Mouse (Mus musculus) midbrain, embryonic 15.5 days (tissue): ENCODE measurements at regions not wholly inside any gene's neighbourhood (a gene's known extent, or its start where the extent isn't known, plus 50 kb on each side); places are given as distances from the start of the nearest gene placed in this dataset.

Experiments
- ATAC-seq: fragments of 200-750 bp; cut with Nextera tagmentation; replicated peaks from 2 replicates; pipeline ENCODE4 v1.8.0; 2017; ENCODE audit warnings: moderate TSS enrichment
- H3K27ac ChIP-seq: fragments of 300-500 bp; sonication (generic); 2 replicates; pipeline ENCODE4 v1.5.1; 2015; ENCODE audit warnings: mild to moderate bottlenecking, inconsistent platforms
- H3K27me3 ChIP-seq: fragments of 300-500 bp; sonication (generic); replicated peaks from 2 replicates; pipeline ENCODE4 v1.6.1; 2015; ENCODE audit warnings: inconsistent platforms
- H3K36me3 ChIP-seq: fragments of 300-500 bp; sonication (generic); replicated peaks from 2 replicates; pipeline ENCODE4 v1.6.1; 2015; ENCODE audit warnings: inconsistent platforms
- H3K4me1 ChIP-seq: fragments of 300-500 bp; sonication (generic); 2 replicates; pipeline ENCODE4 v1.6.1; 2015; ENCODE audit warnings: inconsistent platforms
- H3K4me2 ChIP-seq: fragments of 300-500 bp; sonication (generic); 2 replicates; pipeline ENCODE4 v1.6.1; 2015; ENCODE audit warnings: inconsistent platforms, mild to moderate bottlenecking, moderate library complexity
- H3K4me3 ChIP-seq: fragments of 300-500 bp; sonication (generic); 2 replicates; pipeline ENCODE4 v1.5.1; 2015; ENCODE audit warnings: mild to moderate bottlenecking, inconsistent platforms
- H3K9ac ChIP-seq: fragments of 300-500 bp; sonication (generic); 2 replicates; pipeline ENCODE4 v1.6.1; 2015; ENCODE audit warnings: mild to moderate bottlenecking, inconsistent platforms
- H3K9me3 ChIP-seq: fragments of 300-500 bp; sonication (generic); 2 replicates; pipeline ENCODE4 v1.6.1; 2016; ENCODE audit warnings: inconsistent platforms
- WGBS: fragments of 180-500 bp; shearing (Covaris S2); methylation state at CpG from one replicate; pipeline ENCODE4 v1.1.7; 2015; ENCODE audit warnings: mixed read lengths; 5-methylcytosine and 5-hydroxymethylcytosine counted together

GRCm38 (mm10) chr14:64511300-64511699, 407.2 kb downstream of the Prss52 start:
- no peak for ATAC-seq
- no peaks in the 10 kb centered on the region for H3K36me3 ChIP-seq
- 92% methylated on average over 7 of the region's 7 CpGs for WGBS
- H3K27ac ChIP-seq = no peak overlapping the region
- no peaks in the 10 kb centered on the region for H3K27me3 ChIP-seq
- no peak overlapping the region for H3K4me3 ChIP-seq
- H3K4me2 ChIP-seq = no peak overlapping the region
- no peak overlapping the region for H3K9ac ChIP-seq
- H3K4me1 ChIP-seq = peaks cover 4% of the 10 kb centered on the region; the same call in 1 of the 2 replicates
- H3K9me3 ChIP-seq = no peaks in the 10 kb centered on the region

GRCm38 (mm10) chr14:64512726-64513125, 408.6 kb downstream of the Prss52 start:
- Histone ChIP-seq H3K4me3 (no peak overlapping the region), H3K9me3 (no peaks in the 10 kb centered on the region), H3K27ac (peak overlapping the region; percentile 34; the same call in 1 of the 2 replicates), H3K27me3 (no peaks in the 10 kb centered on the region), H3K4me2 (no peak overlapping the region), H3K9ac (no peak overlapping the region), H3K4me1 (peaks cover 4% of the 10 kb centered on the region; the same call in 1 of the 2 replicates), H3K36me3 (no peaks in the 10 kb centered on the region)
- WGBS = 50% methylated on average over 7 of the region's 7 CpGs
- no peak for ATAC-seq

GRCm38 (mm10) chr14:64517584-64518195, 413.6 kb downstream of the Prss52 start:
- ATAC-seq = no peak
- Histone ChIP-seq H3K4me3 (no peak overlapping the region), H3K36me3 (no peaks in the 10 kb centered on the region), H3K27me3 (no peaks in the 10 kb centered on the region), H3K9ac (no peak overlapping the region), H3K9me3 (no peaks in the 10 kb centered on the region), H3K27ac (no peak overlapping the region), H3K4me2 (no peak overlapping the region), H3K4me1 (peaks cover 4% of the 10 kb centered on the region; the same call in 1 of the 2 replicates)
- WGBS = 53% methylated on average over 7 of the region's 7 CpGs

- Histone ChIP-seq H3K4me3 (no peak overlapping the region), H3K9ac (no peak overlapping the region; the same call in 1 of the 2 replicates), H3K27ac (peak overlapping the region; percentile 13; the same call in 1 of the 2 replicates), H3K4me2 (no peak overlapping the region), H3K9me3 (no peaks in the 10 kb centered on the region), H3K36me3 (no peaks in the 10 kb centered on the region), H3K27me3 (no peaks in the 10 kb centered on the region), H3K4me1 (peaks cover 16% of the 10 kb centered on the region)
- 36% methylated on average over 8 of the region's 8 CpGs for WGBS
- no peak for ATAC-seq
These were observed 420.6 kb downstream of the Prss52 start for GRCm38 (mm10) chr14:64524641-64525040.

GRCm38 (mm10) chr14:64525302-64526078, 421.4 kb downstream of the Prss52 start:
- peaks cover 16% of the 10 kb centered on the region for H3K4me1 ChIP-seq
- no peak overlapping the region for H3K27ac ChIP-seq
- H3K9ac ChIP-seq = no peak overlapping the region
- H3K4me2 ChIP-seq = no peak overlapping the region
- no peaks in the 10 kb centered on the region for H3K36me3 ChIP-seq
- no peaks in the 10 kb centered on the region for H3K9me3 ChIP-seq
- no peaks in the 10 kb centered on the region for H3K27me3 ChIP-seq
- 71% methylated on average over 10 of the region's 10 CpGs for WGBS
- no peak overlapping the region for H3K4me3 ChIP-seq
- no peak for ATAC-seq

GRCm38 (mm10) chr14:64530541-64530940, 426.5 kb downstream of the Prss52 start:
- Histone ChIP-seq H3K4me1 (peaks cover 29% of the 10 kb centered on the region), H3K27me3 (no peaks in the 10 kb centered on the region), H3K4me3 (no peak overlapping the region), H3K4me2 (no peak overlapping the region), H3K27ac (no peak overlapping the region), H3K36me3 (no peaks in the 10 kb centered on the region), H3K9me3 (no peaks in the 10 kb centered on the region), H3K9ac (no peak overlapping the region)
- WGBS = 59% methylated on average over 3 of the region's 3 CpGs
- ATAC-seq = no peak

- H3K4me3 ChIP-seq = no peak overlapping the region
- H3K4me1 ChIP-seq = peaks cover 26% of the 10 kb centered on the region
- H3K9me3 ChIP-seq = no peaks in the 10 kb centered on the region
- H3K9ac ChIP-seq = no peak overlapping the region
- 29% methylated on average over 7 of the region's 7 CpGs for WGBS
- H3K4me2 ChIP-seq = no peak overlapping the region
- H3K27ac ChIP-seq = peak overlapping the region; percentile 92; the same call in 1 of the 2 replicates
- H3K27me3 ChIP-seq = no peaks in the 10 kb centered on the region
- ATAC-seq = no peak
- no peaks in the 10 kb centered on the region for H3K36me3 ChIP-seq
These were observed 427.3 kb downstream of the Prss52 start for GRCm38 (mm10) chr14:64531221-64531949.

GRCm38 (mm10) chr14:64532351-64532750, 428.3 kb downstream of the Prss52 start:
- Histone ChIP-seq H3K4me1 (peaks cover 26% of the 10 kb centered on the region), H3K9me3 (no peaks in the 10 kb centered on the region), H3K9ac (no peak overlapping the region), H3K36me3 (no peaks in the 10 kb centered on the region), H3K4me3 (no peak overlapping the region), H3K27ac (peak overlapping the region; percentile 92), H3K27me3 (no peaks in the 10 kb centered on the region), H3K4me2 (no peak overlapping the region)
- WGBS = 92% methylated on average over 5 of the region's 5 CpGs
- no peak for ATAC-seq

- Histone ChIP-seq H3K27me3 (no peaks in the 10 kb centered on the region), H3K27ac (peak overlapping the region; percentile 92), H3K9ac (no peak overlapping the region), H3K36me3 (no peaks in the 10 kb centered on the region), H3K4me2 (peak overlapping the region; percentile 18; the same call in 1 of the 2 replicates), H3K4me1 (peaks cover 26% of the 10 kb centered on the region), H3K4me3 (no peak overlapping the region), H3K9me3 (no peaks in the 10 kb centered on the region)
- ATAC-seq = peak; percentile 73; the same call in 1 of the 2 replicates
- 6% methylated on average over 7 of the region's 7 CpGs for WGBS
These were observed 429.6 kb downstream of the Prss52 start for GRCm38 (mm10) chr14:64533591-64534151.

- WGBS = 17% methylated on average over 4 of the region's 4 CpGs
- Histone ChIP-seq H3K4me1 (peaks cover 26% of the 10 kb centered on the region), H3K9ac (0 out of 2 replicates have a peak overlapping the region, but pooled peaks have one; percentile 26), H3K9me3 (no peaks in the 10 kb centered on the region), H3K27ac (peak overlapping the region; percentile 92), H3K36me3 (no peaks in the 10 kb centered on the region), H3K4me3 (no peak overlapping the region), H3K4me2 (peak overlapping the region; percentile 18; the same call in 1 of the 2 replicates), H3K27me3 (no peaks in the 10 kb centered on the region)
- peak; percentile 62; the same call in 1 of the 2 replicates for ATAC-seq
These were observed 430.1 kb downstream of the Prss52 start for GRCm38 (mm10) chr14:64534194-64534593.

- Histone ChIP-seq H3K9ac (no peak overlapping the region), H3K27me3 (no peaks in the 10 kb centered on the region), H3K4me3 (no peak overlapping the region), H3K9me3 (no peaks in the 10 kb centered on the region), H3K4me2 (no peak overlapping the region), H3K36me3 (no peaks in the 10 kb centered on the region), H3K4me1 (peaks cover 8% of the 10 kb centered on the region), H3K27ac (no peak overlapping the region)
- ATAC-seq = no peak
- 68% methylated on average over 2 of the region's 2 CpGs for WGBS
These were observed 435.4 kb downstream of the Prss52 start for GRCm38 (mm10) chr14:64539436-64539835.

GRCm38 (mm10) chr14:64545056-64545455, 441.0 kb downstream of the Prss52 start:
- no peak for ATAC-seq
- H3K4me3 ChIP-seq = no peak overlapping the region
- no peaks in the 10 kb centered on the region for H3K4me1 ChIP-seq
- WGBS = 58% methylated on average over 3 of the region's 3 CpGs
- no peaks in the 10 kb centered on the region for H3K27me3 ChIP-seq
- no peak overlapping the region for H3K27ac ChIP-seq
- no peaks in the 10 kb centered on the region for H3K9me3 ChIP-seq
- no peak overlapping the region for H3K4me2 ChIP-seq
- no peaks in the 10 kb centered on the region for H3K36me3 ChIP-seq
- no peak overlapping the region for H3K9ac ChIP-seq
